Mouse (Mus musculus) adrenal gland, adult 2 months (tissue): ENCODE results near the gene Sept12. TPM values are rescaled to one million over a fixed set of nuclear protein-coding genes. Genes with fewer than 3 reads are reported as not detected.

Experiments used
- DNase-seq: peaks from one replicate; pipeline ENCODE4 v3.0.0; 2021
- long read RNA-seq: library from polyadenylated mRNA; stranded (forward); transcript quantifications from one replicate; pipeline ENCODE4 v2.0.0, GENCODE M21; 2021
- polyA plus RNA-seq: library from polyadenylated mRNA; depleted of rRNA; stranded (reverse); fragments of >200 nt; gene quantifications from 2 replicates; pipeline ENCODE4 v1.2.3, GENCODE M21; 2012; rRNA removed
- total RNA-seq, 2 experiments: library from RNA; stranded (reverse); gene quantifications; 2 replicates each; pipeline ENCODE4 v1.2.3; 2021

Sept12 gene
- total RNA-seq = not detected
- polyA plus RNA-seq = not detected in 2 replicates
- long read RNA-seq = 0 reads

DNA sequence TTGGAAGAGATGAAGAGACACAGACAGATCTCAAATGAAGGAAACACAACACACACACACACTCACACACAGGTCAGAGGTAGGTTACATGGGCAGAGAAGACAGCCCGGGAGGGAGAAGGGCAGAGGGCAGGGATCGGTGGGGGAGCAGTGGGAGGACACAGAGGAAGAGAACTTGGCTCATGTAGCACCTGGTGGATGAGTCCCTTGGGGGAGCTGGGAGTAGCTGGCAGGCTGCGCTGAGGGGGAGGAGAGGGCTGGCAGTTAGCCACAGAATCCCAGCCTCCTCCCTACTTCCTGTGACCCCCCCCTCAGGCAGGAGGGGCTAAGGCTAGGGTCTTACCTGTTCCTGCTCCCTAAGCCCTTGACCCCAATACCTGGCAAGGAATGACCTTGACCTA is at the start of gene Sept12:
Sept12 (minus strand) TSS at position 300 of the 400 bp plus-strand sequence.
- peak; percentile 11 for DNase-seq

DNA sequence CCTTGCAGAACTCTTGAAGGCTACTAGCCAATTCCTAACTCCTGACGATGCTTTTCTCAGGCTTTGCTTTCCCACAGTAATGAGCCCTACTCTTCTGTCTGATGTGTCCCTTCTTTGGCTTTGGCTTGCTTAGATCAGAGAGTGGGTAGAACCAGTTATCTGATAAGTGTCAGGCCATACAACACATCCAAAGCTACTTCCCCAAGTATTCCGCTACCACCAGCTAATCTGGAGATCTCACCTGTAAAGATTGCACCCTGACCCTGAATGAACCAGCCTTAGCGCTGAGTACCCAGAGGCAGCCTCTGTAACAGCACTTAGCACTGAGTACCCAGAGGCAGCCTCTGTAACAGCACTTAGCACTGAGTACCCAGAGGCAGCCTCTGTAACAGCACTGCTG is 47.7 kb upstream of the Sept12 start:
- DNase-seq = no peak

DNA sequence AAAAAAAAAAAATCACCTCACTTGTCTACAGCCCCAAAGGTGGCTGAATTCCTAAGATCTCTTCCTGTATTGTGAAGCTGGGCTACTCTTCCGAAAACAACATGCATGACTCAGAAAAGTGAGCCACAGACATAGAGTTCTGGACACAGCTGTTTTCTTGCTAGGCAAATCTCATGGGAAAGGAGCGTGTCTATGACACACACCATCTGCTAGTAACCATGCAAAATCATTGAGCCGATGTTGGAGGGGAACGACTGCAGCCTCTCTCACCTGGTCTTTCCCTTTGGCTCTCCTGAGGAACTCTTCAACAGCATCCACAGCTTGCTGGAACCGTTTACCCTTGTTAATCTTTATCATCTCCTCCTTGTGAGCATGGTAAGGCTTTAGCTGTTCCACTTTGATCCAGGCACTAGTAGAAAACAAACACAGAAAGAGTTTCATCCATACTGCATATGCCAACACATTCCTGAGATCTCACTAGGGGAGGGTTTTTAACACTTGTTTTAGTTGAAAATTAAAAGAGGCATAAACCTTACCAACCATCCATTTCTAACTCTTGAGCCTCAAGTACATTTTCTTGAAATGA is 39.1 kb upstream of the Sept12 start:
- no peak for DNase-seq

DNA sequence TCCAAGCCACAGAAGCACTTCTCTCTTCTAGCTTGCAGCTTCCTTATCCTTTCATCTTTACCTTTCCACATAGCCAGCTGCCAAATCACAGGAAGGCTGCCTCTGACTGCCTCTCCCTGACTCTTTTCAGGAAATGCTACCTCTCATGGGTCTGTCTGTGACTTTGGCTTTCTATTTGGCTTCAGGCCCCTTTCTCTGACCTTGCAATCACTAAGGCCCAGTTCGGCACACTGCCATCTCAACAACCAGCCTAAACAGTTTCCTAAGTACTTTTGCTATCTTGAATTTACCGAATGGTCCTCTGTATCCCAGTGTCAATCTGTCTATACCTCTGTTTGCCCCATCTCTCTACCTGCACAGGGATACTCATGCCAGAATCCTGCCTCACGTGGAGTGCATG is 37.9 kb upstream of the Sept12 start:
- DNase-seq = peak; percentile 52

DNA sequence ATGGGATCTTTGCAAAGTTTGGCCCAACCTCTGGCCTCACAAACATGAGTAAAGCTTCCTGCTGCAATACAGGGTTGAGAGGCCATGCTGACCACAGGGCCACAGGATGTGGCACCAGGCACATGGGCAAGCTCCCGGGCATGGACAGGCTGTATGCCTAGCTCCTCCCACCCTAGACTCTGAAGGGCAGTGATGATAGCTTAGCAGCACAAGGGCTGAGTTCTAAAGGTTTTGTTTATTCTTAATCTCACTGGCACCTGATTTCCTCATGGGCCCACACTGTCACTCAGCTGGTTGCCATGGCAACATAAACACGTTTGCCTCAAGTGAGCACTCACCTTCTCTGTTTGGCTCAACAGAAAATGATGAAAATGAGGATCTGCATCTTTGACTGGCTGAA is 32.2 kb upstream of the Sept12 start:
- DNase-seq = no peak

DNA sequence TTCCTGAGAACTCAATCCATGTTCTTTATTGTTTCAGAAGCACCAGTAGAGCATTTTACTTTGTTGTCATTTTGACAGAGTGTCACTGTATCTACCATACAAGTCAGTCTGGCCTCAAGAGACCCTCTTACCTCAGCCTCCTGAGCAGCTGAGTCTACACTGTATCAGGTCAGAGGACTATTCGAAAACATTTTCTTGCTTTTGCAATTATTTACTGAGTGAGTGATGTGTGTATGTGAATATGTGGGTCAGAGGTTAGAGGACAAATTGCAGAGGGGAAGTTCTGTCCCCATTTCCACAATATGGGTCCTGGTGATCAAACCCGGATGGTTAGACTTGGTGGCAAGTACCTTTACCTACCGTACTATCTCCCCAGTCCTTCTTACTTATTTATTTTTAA is 26.4 kb upstream of the Sept12 start:
- no peak for DNase-seq

DNA sequence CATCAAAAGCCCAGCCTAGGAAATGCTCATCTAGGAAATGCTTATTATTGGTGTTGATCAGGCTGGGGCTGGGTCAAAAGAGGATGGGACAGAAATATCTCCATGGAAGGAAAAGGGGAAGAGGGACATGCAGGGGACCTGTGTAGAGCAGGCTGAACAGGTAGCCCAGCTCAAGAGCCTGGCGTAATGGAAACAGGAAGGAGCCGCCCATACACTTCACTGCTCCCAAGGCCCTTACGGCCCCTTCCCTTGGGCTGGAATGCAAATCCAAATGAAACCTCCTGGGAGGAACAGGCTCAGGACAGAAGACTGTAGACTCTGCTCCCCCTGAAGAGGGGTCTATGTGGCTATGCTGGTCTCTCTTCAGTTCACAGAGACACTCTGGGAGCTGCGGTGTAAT is 16.9 kb upstream of the Sept12 start:
- no peak for DNase-seq

DNA sequence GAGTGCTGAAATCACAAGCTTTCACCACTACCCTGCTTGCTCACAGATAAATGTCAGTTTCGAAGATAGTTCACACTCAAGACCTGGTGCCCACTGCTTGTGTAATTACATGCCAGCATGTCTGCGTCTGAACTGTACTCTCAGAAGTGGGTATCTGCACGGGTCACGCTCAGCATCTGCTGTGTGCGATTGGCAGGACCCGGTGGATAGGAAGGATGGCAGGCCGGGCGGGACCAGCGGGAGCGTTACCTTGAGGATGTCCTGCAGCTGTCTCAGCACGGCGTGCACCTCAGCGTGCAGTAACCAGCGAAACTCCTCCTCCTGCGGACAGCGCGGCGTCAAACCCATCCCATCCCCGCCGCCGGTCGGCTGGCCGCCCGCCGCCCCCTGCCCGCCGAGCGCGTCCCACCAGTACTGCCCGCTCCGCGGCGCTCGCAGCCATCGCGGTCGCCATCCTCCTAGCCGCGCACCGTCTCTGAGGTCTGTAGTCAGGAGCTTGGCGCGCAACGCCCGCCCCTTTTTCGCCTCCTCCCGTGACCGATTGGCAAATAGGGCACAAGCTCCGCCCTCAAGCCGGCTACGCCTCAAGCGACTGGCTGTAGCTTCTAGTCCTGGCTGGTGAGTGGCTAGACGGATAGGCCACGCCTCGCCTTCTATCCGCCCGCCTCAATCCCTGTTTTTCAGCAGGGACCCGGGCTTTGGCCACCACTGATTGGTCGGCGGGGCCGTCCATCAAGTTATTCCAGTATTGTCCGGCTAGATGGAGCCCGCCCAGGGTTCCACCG is 15.6 kb upstream of the Sept12 start, which contains the start of gene Rogdi:
Rogdi (minus strand) TSS at position 500 of the 785 bp plus-strand sequence.
- DNase-seq = peak; percentile 99

DNA sequence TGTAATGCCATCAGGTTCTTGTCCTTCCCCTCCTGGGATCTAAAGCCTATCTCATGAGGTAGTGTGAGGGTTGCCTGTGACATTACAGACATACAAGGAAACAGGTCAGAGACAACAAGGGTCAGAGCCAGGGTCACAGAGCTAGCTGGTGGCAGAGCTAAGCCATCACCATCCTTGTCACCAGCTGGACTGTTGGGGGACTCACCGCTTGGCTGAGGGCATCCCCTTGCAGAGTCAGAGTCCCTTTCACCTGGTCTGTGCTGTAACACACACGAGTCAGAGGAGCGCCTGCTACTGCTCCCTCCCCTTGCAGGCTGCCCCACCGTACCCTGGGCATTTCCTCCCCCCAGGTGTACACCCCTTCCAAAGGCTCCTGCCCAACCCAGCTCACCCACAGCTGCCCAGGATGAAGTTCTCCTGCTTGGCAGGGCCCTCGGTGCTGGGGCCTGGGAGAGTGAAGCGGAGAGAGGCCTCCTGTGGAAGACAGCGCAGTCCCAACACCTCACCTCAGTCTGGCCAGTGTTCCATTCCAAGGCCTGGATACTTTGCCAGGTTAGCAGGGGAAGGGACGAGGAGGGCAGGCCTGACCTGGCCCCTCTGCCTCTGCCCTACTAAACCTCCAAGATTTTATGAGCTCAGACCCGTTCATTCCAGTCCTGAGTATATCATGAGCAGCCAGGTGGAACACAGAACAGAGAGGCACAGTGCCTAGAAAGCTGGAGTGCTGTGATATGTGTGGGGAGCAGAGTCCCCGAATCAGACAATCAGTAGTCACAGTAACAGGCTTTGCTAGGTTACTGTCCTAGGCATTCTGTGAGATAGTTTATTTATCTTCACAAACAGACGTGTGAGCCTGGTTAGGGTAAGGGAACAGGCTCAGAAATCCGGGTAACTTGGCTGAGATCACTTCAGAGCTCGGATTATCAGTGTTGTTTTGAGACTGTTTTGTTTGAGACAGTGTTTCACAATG is 14.7 kb upstream of the Sept12 start:
- no peak for DNase-seq

DNA sequence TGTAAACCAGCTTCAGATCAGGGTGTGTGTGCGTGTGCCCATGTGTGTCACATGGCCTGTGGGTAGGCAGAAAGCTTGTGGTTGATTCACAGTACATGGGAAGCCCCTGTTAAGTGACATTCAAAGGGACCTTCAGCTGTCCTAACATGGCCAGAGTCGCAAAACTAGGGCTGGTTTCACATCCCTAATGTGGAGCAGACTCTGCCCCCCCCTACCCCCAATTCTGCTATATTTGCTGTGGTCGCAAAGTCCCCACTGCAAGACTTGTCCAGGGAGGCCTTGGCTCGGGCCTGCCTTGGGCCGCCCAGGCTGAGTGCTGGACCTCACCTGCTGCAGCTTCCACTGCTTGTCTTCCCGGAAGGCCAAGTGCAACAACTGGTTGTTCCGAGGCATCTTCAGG is 13.6 kb upstream of the Sept12 start:
- no peak for DNase-seq

DNA sequence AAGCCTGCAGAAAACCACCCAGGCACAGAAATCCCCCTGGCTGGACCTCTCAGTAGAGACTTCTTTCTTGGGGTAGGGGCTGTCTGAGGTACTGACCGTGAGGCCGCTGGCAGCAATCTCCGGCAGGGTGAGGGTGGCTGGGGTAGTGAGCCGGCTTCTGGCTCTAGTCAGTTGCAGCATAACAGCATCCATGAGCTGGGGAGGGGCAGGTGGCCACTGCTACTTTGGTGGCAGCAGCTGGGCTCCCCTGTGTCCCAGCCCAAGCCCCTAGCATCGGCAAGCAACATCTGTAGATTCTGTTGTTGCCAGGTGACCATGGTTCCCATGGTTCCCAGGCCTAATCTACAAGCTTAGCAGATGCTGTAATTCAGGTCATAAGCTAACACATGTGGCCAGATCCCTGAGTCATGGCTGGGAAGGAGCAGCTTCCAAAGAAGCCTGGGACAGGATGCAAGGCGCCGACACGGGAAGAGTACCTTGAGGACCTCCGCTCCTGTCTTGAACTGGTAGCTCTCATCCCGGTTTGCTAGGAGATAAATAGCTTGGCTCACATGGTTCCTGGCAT is 12.8 kb upstream of the Sept12 start:
- no peak for DNase-seq

DNA sequence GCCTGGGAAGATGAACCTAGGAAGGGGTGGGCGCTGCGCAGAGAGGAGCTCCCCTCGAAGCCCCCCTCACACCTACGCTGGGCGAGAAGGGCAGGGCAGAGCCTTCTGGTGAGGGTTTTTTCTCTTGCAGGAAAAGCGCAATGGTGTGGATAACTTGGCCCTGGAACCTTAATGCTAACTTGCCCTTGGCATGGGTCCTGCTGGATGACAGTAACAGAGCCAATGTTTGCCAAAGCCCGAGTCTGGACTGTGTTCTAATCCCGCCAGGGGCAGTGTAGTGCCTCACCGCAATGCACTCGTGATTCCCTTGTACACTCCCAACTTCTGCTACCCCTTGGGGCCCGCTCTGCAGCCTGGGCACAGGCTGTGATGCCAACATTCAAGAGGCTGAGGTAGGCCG is 10.4 kb upstream of the Sept12 start:
- DNase-seq = no peak

DNA sequence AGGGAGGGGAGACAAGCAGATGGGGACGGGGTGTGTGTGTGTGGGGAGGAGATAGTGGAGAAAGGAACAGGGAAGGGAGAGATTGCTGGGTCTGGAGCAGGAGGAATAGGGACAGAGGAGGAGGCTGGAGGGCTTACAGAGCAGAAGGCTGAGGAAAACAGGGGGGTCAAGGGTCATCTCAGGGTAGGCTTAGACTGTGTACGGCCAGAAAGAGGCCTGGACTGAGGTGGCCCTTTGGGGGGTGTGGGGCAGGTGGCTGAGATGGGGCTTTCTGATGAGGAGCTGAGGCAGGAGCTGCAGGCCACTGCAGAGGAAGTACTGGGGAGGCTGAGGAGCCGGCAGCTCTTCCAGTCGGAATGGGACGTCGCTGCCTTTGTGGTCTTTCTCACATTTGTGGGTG is 9.8 kb upstream of the Sept12 start:
- no peak for DNase-seq

DNA sequence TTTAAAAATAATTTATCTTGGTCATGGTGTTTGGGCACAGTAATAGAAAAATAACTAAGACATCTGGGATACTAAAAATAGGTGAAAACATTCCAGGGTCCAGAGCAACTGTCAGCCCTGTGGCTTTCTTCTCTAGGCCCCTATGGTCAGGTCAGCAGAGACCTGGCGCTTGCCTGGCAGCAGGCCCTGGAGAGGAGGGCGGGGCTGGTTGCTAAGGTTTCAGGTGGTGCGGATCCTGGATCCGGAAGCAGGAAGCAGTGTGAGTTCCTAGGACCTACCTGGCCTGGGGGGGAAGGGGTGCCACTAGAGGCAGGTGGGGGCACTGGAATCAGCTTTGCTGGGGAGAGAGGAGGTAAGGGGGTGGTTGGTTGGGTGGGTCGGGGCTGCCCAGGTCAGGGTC is 9.4 kb upstream of the Sept12 start, which contains the start of gene Smim22:
Smim22 (plus strand) TSS at position 222 of the 400 bp plus-strand sequence.
- no peak for DNase-seq

DNA sequence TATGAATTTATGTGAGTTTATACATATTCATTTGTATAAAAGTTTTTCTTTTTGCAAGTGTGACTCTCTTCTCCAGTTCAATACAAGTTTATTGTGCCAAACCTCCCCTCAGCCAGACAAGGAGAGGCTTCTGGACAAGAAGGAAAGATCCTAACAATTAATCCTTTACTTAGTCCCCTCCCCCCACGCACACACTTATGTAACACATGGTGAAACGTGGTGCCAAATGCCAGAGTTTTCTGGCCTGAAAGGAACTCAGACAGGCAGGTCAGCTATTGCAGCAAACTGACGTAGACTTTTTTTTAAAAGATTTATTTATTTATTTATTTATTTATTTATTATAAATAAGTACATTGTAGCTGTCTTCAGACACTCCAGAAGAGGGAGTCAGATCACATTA is 3.0 kb upstream of the Sept12 start:
- DNase-seq = no peak

DNA sequence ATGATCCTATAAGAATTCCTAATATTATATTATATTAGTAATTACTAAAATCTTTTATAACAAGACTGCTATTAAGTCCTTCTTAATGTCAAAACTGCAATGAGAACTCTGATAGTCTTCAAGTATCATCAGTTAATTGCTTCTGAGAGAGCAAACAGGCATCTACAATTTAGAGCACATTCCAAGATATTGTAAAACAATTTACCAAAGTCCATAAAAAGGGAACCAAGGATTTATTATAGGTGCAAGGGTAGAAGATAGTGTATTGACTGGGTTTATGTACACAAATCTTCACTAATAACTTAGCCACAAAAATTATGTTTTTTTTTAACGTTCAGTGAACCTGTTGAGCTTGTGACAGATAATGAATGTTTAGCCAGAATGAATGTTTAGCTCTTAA is 1.3 kb upstream of the Sept12 start:
- no peak for DNase-seq

DNA sequence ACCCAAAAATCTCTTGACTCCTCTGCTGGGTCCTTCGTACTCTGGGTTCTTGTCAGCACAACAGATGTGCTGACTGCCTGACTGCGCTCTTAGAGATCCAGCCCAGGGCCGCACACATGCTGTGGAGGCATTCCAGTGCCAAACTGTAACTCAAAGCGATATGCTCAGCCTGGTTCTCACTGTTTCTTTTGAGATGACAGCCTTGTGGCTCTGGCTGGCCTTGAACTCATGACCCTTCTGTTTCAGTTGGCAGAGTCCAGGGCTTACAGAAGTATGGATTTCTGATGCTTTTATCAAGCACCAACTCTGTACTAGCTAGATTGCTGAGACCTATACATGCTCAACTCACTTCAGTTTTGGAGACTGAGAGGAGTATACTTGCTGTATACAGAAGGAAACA is 4.4 kb downstream of the Sept12 start:
- peak; percentile 24 for DNase-seq

DNA sequence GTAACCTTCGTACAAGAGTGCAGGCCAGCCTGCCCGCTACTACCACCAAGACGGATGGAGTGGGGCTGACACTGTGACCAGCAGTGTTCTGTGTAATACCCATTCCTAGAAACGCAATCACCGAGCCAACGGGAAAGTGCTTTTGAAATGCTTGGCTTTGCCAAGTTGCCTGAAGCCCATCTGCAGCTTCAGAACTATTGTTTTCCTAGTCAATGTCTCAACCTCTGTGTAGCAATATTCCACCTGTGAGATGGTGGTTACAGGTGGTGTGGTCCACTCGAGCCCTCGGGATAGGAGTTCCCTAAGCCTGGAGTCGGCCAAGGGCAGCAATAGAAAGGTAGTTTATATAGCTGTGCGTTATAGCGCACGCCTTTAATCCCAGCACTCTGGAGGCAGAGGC is 12.9 kb downstream of the Sept12 start:
- no peak for DNase-seq

DNA sequence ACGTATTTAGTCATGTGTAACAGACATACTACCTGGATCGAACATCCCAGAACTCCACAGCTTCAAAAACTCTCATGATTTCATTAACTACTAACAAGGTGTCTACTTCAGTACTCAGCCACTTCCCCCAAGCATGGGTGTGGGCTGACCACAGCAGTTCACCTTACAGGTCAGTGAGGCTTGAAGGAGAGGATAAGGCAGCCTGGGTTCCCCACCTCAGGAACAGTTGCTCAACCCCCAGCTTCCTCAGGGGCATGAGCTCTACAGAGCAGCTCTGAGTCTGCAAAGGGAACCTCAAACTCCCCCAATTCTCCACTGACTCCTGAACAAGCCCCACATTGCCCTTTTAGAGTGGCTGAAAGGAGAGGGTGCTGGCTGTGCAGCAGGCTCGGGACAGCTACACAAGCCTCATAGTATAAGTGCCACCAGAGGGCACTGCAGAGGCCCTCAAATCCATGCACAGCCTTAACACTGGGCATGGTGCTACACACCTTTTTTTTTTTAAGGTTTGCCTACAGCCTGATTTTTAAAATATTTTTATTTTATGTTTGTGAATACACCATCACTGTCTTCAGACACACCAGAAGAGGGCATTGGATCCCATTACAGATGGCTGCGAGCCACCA is 17.8 kb downstream of the Sept12 start:
- peak; percentile 36 for DNase-seq

DNA sequence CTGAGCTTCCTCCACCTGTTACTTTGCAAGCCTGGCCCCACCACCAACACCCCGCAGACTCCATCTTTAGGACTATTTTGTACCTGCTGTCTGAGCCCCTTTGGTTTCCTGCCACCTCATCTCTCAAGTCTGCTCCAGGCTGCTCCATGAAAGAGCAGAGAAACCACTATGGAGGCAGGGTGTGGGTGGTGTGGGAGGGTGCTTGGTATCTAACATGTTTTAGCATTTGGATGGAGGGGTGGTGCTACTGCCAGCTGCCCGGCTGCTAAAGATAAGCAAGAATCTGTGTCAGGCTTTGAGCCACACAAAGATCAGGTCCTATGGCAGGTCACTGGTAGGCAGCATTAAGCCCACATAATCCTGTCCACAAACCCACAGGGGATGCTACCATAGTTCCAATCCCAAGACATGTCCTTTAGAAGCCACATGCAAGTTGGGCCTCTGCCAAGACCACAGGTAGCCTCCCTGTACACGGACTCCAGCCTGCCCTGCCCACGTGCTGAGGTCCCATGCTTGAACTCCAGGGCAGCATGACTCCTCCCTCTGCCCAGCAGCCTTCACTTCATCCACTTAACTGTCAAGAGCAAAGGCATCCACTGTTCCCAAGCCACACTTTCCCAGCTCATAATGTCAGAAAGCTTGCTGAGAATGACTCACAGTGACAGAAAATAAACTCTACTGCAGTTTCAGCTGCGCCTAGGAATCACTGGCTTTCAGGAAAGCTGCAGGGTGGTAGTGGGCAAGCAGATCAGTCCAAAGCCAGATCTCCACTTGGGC is 19.2 kb downstream of the Sept12 start:
- DNase-seq = no peak

DNA sequence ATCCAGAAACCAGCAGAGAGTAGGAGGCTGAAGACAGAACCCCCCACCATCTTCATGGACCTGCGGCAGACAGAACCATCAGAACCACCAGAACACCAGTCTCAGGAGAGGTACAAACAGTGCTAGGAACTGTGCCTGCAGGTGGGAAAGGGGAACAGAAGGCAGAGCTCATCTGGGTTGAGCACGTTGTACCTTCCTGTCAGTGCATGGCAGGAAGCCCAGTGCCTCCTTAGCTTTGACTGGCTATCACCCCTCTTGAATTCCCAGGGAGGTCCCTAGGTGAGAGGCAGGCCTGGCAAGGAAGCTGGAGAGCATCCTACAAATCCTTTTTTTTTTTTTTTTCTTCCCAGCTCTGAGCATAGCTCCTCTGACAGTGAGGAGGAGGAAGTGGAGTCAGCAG is 21.5 kb downstream of the Sept12 start:
- DNase-seq = no peak
